Mouse (Mus musculus) intestine, embryonic 14.5 days (tissue): ENCODE results near the gene Stambp. TPM values are rescaled to one million over a fixed set of nuclear protein-coding genes. Genes with fewer than 3 reads are reported as not detected.
A peak's percentile ranks its signal among the peaks of the same experiment; 100 is the strongest.

Experiments
- ATAC-seq: fragments of 200-750 bp; cut with Nextera tagmentation; replicated peaks from 2 replicates; pipeline ENCODE4 v1.8.0; 2017; ENCODE audit warnings: low read depth, moderate number of reproducible peaks, moderate TSS enrichment, moderate library complexity; ENCODE audit not compliant: low FRiP score, low TSS enrichment
- DNase-seq: peaks from one replicate; pipeline ENCODE4 v3.0.0-alpha.2; 2018; ENCODE audit warnings: low spot score
- H3K27ac ChIP-seq: fragments of 300-500 bp; sonication (generic); 2 replicates; pipeline ENCODE4 v1.5.1; 2014; ENCODE audit warnings: low read depth, mild to moderate bottlenecking, control low read depth
- H3K27me3 ChIP-seq: fragments of 300-500 bp; sonication (generic); replicated peaks from 2 replicates; pipeline ENCODE4 v1.6.1; 2014; ENCODE audit warnings: low read length, control low read depth; ENCODE audit not compliant: control insufficient read depth, insufficient read depth
- H3K36me3 ChIP-seq: fragments of 300-500 bp; sonication (generic); 2 replicates; pipeline ENCODE4 v1.6.1; 2014; ENCODE audit warnings: low read length, control low read depth; ENCODE audit not compliant: control insufficient read depth, insufficient read depth
- H3K4me1 ChIP-seq: fragments of 300-500 bp; sonication (generic); replicated peaks from 2 replicates; pipeline ENCODE4 v1.6.1; 2014; ENCODE audit warnings: low read length, control low read depth, mixed read lengths; ENCODE audit not compliant: control insufficient read depth, insufficient read depth
- H3K4me2 ChIP-seq: fragments of 300-500 bp; sonication (generic); 2 replicates; pipeline ENCODE4 v1.6.1; 2014; ENCODE audit warnings: low read length
- H3K4me3 ChIP-seq: fragments of 300-500 bp; sonication (generic); 2 replicates; pipeline ENCODE4 v1.5.1; 2014; ENCODE audit warnings: low read depth, low read length, control low read depth, mixed read lengths
- H3K9ac ChIP-seq: fragments of 300-500 bp; sonication (generic); 2 replicates; pipeline ENCODE4 v1.6.1; 2014; ENCODE audit warnings: mild to moderate bottlenecking, low read length
- H3K9me3 ChIP-seq: fragments of 300-500 bp; sonication (generic); 2 replicates; pipeline ENCODE4 v1.6.1; 2016; ENCODE audit warnings: low read length, control low read depth; ENCODE audit not compliant: control insufficient read depth
- WGBS: fragments of 180-500 bp; shearing (Covaris S2); extraction: QIAGEN DNeasy Blood & Tissue Kit; methylation state at CpG from one replicate; pipeline ENCODE4 v1.1.7; 2014; 5-methylcytosine and 5-hydroxymethylcytosine counted together
- polyA plus RNA-seq: library from polyadenylated mRNA; unstranded; fragments of >200 nt; fragmentation: Nextera tagmentation; extraction: Ambion mirVana; gene quantifications from 2 replicates; pipeline ENCODE4 v1.2.1, GENCODE M21; 2014

Gene Stambp
- polyA plus RNA-seq, 1 experiment from 2014 or later, result 23.8 TPM

- H3K4me1 ChIP-seq, result no peaks in the 10 kb centered on the region
- DNase-seq, result peak; percentile 63
- 2% methylated on average over 6 of the region's 6 CpGs for WGBS
- no peaks in the 10 kb centered on the region for H3K36me3 ChIP-seq
- ATAC-seq, result peak; percentile 43
- H3K9me3 ChIP-seq, result no peaks in the 10 kb centered on the region
- no peak overlapping the region for H3K4me2 ChIP-seq
- H3K27ac ChIP-seq, result no peak overlapping the region
- no peaks in the 10 kb centered on the region for H3K27me3 ChIP-seq
- no peak overlapping the region for H3K9ac ChIP-seq
- no peak overlapping the region for H3K4me3 ChIP-seq
Observed at GRCm38 (mm10) chr6:83582938-83583270, 10.4 kb upstream of the Stambp start.

- ATAC-seq (peak; percentile 27; the same call in 1 of the 2 replicates), DNase-seq (peak; percentile 38)
- H3K27ac ChIP-seq, result no peak overlapping the region
- no peaks in the 10 kb centered on the region for H3K36me3 ChIP-seq
- H3K4me2 ChIP-seq, result no peak overlapping the region
- no peaks in the 10 kb centered on the region for H3K27me3 ChIP-seq
- no peak overlapping the region for H3K9ac ChIP-seq
- no peaks in the 10 kb centered on the region for H3K9me3 ChIP-seq
- no peaks in the 10 kb centered on the region for H3K4me1 ChIP-seq
- 53% methylated on average over 20 of the region's 20 CpGs for WGBS
- no peak overlapping the region for H3K4me3 ChIP-seq
Observed at GRCm38 (mm10) chr6:83582135-83582937, 9.8 kb upstream of the Stambp start.

GRCm38 (mm10) chr6:83577534-83577933 lies 5.0 kb upstream of the Stambp start:
- H3K9ac ChIP-seq, result no peak overlapping the region
- H3K4me3 ChIP-seq, result no peak overlapping the region
- H3K4me1 ChIP-seq, result no peaks in the 10 kb centered on the region
- no peaks in the 10 kb centered on the region for H3K36me3 ChIP-seq
- DNase-seq (no peak), ATAC-seq (no peak)
- H3K27me3 ChIP-seq, result no peaks in the 10 kb centered on the region
- no peak overlapping the region for H3K4me2 ChIP-seq
- no peak overlapping the region for H3K27ac ChIP-seq
- no peaks in the 10 kb centered on the region for H3K9me3 ChIP-seq

GRCm38 (mm10) chr6:83575609-83576008 lies 3.1 kb upstream of the Stambp start:
- Histone ChIP-seq H3K9ac (no peak overlapping the region), H3K4me2 (no peak overlapping the region), H3K4me1 (peaks cover 9% of the 10 kb centered on the region; the same call in 1 of the 2 replicates), H3K4me3 (no peak overlapping the region), H3K36me3 (no peaks in the 10 kb centered on the region), H3K9me3 (no peaks in the 10 kb centered on the region), H3K27ac (no peak overlapping the region), H3K27me3 (no peaks in the 10 kb centered on the region)
- WGBS, result 78% methylated on average over 4 of the region's 4 CpGs
- ATAC-seq (no peak), DNase-seq (no peak)

- no peaks in the 10 kb centered on the region for H3K9me3 ChIP-seq
- 5% methylated on average over 37 of the region's 37 CpGs for WGBS
- ATAC-seq (peak; percentile 93), DNase-seq (peak; percentile 91)
- peak overlapping the region; percentile 91 for H3K4me3 ChIP-seq
- peaks cover 9% of the 10 kb centered on the region; the same call in 1 of the 2 replicates for H3K4me1 ChIP-seq
- H3K36me3 ChIP-seq, result peaks cover 10% of the 10 kb centered on the region; the same call in 1 of the 2 replicates
- peak overlapping the region; percentile 65 for H3K9ac ChIP-seq
- H3K27me3 ChIP-seq, result no peaks in the 10 kb centered on the region
- peak overlapping the region; percentile 96 for H3K4me2 ChIP-seq
- H3K27ac ChIP-seq, result peak overlapping the region; percentile 47; the same call in 1 of the 2 replicates
Observed at GRCm38 (mm10) chr6:83571840-83572667, 475 bp downstream of the Stambp start.

- WGBS, result 73% methylated on average over 20 of the region's 20 CpGs
- Histone ChIP-seq H3K36me3 (peaks cover 19% of the 10 kb centered on the region), H3K9ac (no peak overlapping the region), H3K4me2 (no peak overlapping the region), H3K9me3 (no peaks in the 10 kb centered on the region), H3K27ac (no peak overlapping the region), H3K27me3 (no peaks in the 10 kb centered on the region), H3K4me1 (peaks cover 9% of the 10 kb centered on the region; the same call in 1 of the 2 replicates), H3K4me3 (no peak overlapping the region)
- ATAC-seq, result no peak
- DNase-seq, result no peak
Observed at GRCm38 (mm10) chr6:83568901-83569862, 3.3 kb downstream of the Stambp start.

- 73% methylated on average over 6 of the region's 6 CpGs for WGBS
Observed at GRCm38 (mm10) chr6:83555972-83556371, 16.6 kb downstream of the Stambp start.

GRCm38 (mm10) chr6:83548346-83548745 lies 24.2 kb downstream of the Stambp start:
- H3K9me3 ChIP-seq, result no peaks in the 10 kb centered on the region
- H3K4me3 ChIP-seq, result no peak overlapping the region
- ATAC-seq, result no peak
- DNase-seq, result no peak
- H3K36me3 ChIP-seq, result peaks cover 25% of the 10 kb centered on the region
- H3K4me1 ChIP-seq, result no peaks in the 10 kb centered on the region
- H3K27me3 ChIP-seq, result no peaks in the 10 kb centered on the region
- H3K9ac ChIP-seq, result no peak overlapping the region
- whole genome bisulfite sequencing, result 44% methylated on average over 5 of the region's 5 CpGs
- H3K27ac ChIP-seq, result no peak overlapping the region
- no peak overlapping the region for H3K4me2 ChIP-seq

More at GRCm38 (mm10) chr6:83555972-83556371, 16.6 kb downstream of the Stambp start:
- Histone ChIP-seq H3K36me3 (peaks cover 46% of the 10 kb centered on the region), H3K4me2 (no peak overlapping the region), H3K4me1 (no peaks in the 10 kb centered on the region), H3K27ac (no peak overlapping the region), H3K27me3 (no peaks in the 10 kb centered on the region), H3K4me3 (no peak overlapping the region), H3K9me3 (no peaks in the 10 kb centered on the region), H3K9ac (no peak overlapping the region)
- ATAC-seq, result no peak
- no peak for DNase-seq
